Mouse (Mus musculus) heart, adult 2 months (tissue): Measurements from ENCODE around the gene Smarcb1. TPM values are rescaled to one million over a fixed set of nuclear protein-coding genes. Genes with fewer than 3 reads are reported as not detected.

ENCODE experiments used
- DNase-seq, 2 experiments: peaks; one replicate each; pipeline ENCODE4 v3.0.0; 2021
- H3K27ac ChIP-seq: fragments of 200-600 bp; 2 replicates; pipeline ENCODE4 v1.8.1; 2022
- H3K27me3 ChIP-seq: fragments of 200-500 bp; 2 replicates; pipeline ENCODE4 v1.6.1; 2012; ENCODE audit warnings: mild to moderate bottlenecking, low read length, inconsistent platforms, mixed read lengths; ENCODE audit not compliant: control insufficient read depth, insufficient read depth
- H3K36me3 ChIP-seq: fragments of 200-500 bp; 2 replicates; pipeline ENCODE4 v1.6.1; 2012; ENCODE audit warnings: low read length, inconsistent platforms; ENCODE audit not compliant: control insufficient read depth, insufficient read depth
- H3K4me1 ChIP-seq: fragments of 200-500 bp; 2 replicates; pipeline ENCODE4 v1.6.1; 2011; ENCODE audit warnings: low read length; ENCODE audit not compliant: control insufficient read depth, insufficient read depth
- H3K4me3 ChIP-seq: fragments of 200-600 bp; 2 replicates; pipeline ENCODE4 v1.8.1; 2022
- H3K79me2 ChIP-seq: fragments of 200-500 bp; replicated peaks from 2 replicates; pipeline ENCODE4 v1.6.1; 2012; ENCODE audit warnings: mild to moderate bottlenecking, inconsistent platforms, low read length, moderate library complexity, mixed read lengths; ENCODE audit not compliant: control insufficient read depth, insufficient read depth
- H3K9ac ChIP-seq: fragments of 200-500 bp; 2 replicates; pipeline ENCODE4 v1.6.1; 2012; ENCODE audit warnings: low read depth, mild to moderate bottlenecking, control low read depth, inconsistent platforms, low read length, mixed read lengths
- CTCF ChIP-seq: fragments of 200-600 bp; IDR thresholded peaks from 2 replicates; pipeline ENCODE4 v1.8.1; 2022; ENCODE audit warnings: antibody characterized with exemption, mild to moderate bottlenecking, moderate library complexity
- EP300 ChIP-seq: fragments of 200-500 bp; IDR thresholded peaks from 2 replicates; pipeline ENCODE4 v1.6.1; 2011; ENCODE audit warnings: low read depth, low read length, control low read depth; ENCODE audit not compliant: insufficient read depth
- POLR2A ChIP-seq: fragments of 200-500 bp; IDR thresholded peaks from 2 replicates; pipeline ENCODE4 v1.6.1; 2011; ENCODE audit warnings: mild to moderate bottlenecking, low read depth, low read length, control low read depth; ENCODE audit not compliant: insufficient read depth
- WGBS: fragments of 180-500 bp; shearing (Covaris S2); methylation state at CpG from one replicate; pipeline ENCODE4 v1.1.7; 2018; 5-methylcytosine and 5-hydroxymethylcytosine counted together
- intact Hi-C: fragments of 180-260 bp; cut with DNase I; formaldehyde crosslinking; loops from one replicate; pipeline ENCODE4 v1.15.1; 2025
- polyA plus RNA-seq: library from polyadenylated mRNA; depleted of rRNA; stranded (reverse); fragments of >200 nt; gene quantifications from 2 replicates; pipeline ENCODE4 v1.2.3, GENCODE M21; 2012
- total RNA-seq, 2 experiments: library from RNA; stranded (reverse); gene quantifications; 2 replicates each; pipeline ENCODE4 v1.2.3; 2021

Gene Smarcb1
- total and polyA plus RNA-seq, 3 experiments = 20.0 to 23.3 (median 21.1) TPM

DNA sequence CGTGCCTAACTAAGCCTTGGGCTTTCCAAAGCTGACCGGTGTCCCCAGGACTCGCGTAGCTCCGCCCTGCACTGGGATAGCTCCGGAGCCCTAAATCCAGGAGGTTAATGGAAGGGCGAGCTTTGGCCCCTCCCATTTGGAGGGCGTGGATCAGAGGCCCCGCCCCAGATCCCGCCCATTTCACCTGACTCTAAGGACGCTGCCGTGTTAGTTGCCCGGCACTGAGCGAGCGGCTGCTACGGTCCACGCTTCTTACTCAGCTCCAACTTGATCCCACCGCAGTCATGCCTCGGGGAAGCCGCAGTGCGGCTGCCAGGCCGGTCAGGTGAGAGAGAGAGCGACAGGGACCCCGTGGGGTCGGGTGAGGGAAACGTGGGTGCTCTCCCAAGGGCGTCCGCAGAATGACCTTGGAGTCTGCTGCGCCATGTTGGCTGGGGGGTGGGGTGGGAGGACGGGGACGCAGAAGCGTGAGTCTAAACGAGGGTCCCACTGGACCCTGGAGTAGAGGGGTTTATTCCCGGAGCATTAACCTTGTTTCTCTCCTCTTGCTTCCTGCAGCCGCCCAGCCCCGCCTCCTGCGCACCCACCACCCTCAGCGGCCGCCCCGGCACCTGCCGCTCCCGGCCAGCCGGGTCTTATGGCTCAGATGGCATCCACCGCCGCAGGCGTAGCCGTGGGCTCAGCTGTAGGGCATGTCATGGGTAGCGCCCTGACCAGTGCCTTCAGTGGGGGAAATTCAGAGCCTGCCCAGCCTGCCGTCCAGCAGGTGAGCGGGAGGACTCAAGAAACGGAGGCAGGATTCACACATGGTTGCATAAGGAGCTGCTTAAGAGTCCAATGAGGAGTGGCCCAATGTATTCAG is 14.5 kb upstream of the Smarcb1 start, which contains the start of gene Mmp11:
TSS of gene Mmp11 (minus strand) at position 817 of the 862 bp plus-strand sequence.
- H3K4me1 ChIP-seq = peaks cover 12% of the 10 kb centered on the region
- no peaks in the 10 kb centered on the region for H3K27me3 ChIP-seq
- peak within 1 kb of the TSS; percentile 88 for H3K9ac ChIP-seq
- peak within 1 kb of the TSS; percentile 55 for H3K4me3 ChIP-seq
- TF ChIP-seq EP300 = no peak
- no peak for TF ChIP-seq CTCF
- TF ChIP-seq POLR2A = peak; percentile 95
- H3K36me3 ChIP-seq = no peaks in the 10 kb centered on the region
- H3K27ac ChIP-seq = peak within 1 kb of the TSS; percentile 84
- intact Hi-C loops = no loop called here
- peak; percentile 69 to 83 for DNase-seq
- WGBS = 8% methylated on average over 51 of the region's 51 CpGs
- no peaks in the 10 kb centered on the region for H3K79me2 ChIP-seq

DNA sequence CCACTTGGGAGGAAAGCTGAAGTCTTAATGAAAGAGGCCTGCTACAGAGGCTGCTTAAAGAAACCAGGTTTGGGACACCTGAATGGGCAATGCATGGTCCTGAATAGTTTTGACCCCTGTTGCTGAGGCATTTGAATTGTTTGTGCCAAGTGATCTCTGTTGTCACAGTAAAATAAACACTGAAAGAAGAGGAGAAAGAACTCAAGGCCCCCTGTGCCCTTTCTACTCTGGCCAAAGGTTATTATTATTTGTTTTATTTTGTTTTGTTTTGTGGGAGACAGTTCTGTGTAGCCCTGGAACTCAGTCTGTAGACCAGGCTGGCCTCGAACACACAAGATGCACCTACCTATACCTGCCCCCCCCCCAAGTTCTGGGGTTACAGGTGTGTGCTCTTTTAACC is 13.6 kb upstream of the Smarcb1 start:
- DNase-seq = no peak
- Histone ChIP-seq H3K36me3 (no peaks in the 10 kb centered on the region), H3K79me2 (no peaks in the 10 kb centered on the region), H3K27ac (no peak overlapping the region), H3K9ac (no peak overlapping the region), H3K27me3 (no peaks in the 10 kb centered on the region), H3K4me3 (no peak overlapping the region), H3K4me1 (peaks cover 14% of the 10 kb centered on the region)
- WGBS = 68% methylated on average over 1 of the region's 1 CpGs
- TF ChIP-seq POLR2A (no peak), EP300 (no peak), CTCF (no peak)
- intact Hi-C loops = no loop called here

DNA sequence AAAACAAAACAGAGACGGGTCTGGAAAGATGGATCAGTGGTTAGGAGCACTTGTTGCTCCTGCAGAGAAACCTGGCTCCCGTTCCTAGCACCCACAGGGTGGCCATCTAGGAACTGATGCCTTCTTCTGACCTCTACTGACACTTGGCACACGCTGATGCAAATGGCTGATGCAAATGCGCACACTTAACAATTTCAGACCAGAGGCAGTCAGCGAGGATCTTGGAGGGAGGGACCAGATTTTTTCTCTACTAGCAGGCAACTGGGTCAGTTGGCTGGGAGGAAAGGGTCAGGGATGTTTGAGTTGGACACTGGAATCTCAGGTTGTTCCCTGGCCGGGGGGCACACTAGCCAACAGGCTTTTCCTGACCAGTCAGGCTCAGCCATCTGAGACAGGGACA is 11.5 kb upstream of the Smarcb1 start, which contains the start of gene Chchd10:
TSS of gene Chchd10 (plus strand) at position 240 of the 400 bp plus-strand sequence.
- 61% methylated on average over 6 of the region's 6 CpGs for WGBS
- intact Hi-C loops = no loop called here
- Histone ChIP-seq H3K4me1 (peaks cover 12% of the 10 kb centered on the region), H3K27ac (peak within 1 kb of the TSS; percentile 78), H3K9ac (peak within 1 kb of the TSS; percentile 95), H3K4me3 (peak within 1 kb of the TSS; percentile 82), H3K79me2 (no peaks in the 10 kb centered on the region), H3K36me3 (no peaks in the 10 kb centered on the region), H3K27me3 (no peaks in the 10 kb centered on the region)
- no peak for DNase-seq
- no peak for TF ChIP-seq CTCF
- no peak for TF ChIP-seq POLR2A

DNA sequence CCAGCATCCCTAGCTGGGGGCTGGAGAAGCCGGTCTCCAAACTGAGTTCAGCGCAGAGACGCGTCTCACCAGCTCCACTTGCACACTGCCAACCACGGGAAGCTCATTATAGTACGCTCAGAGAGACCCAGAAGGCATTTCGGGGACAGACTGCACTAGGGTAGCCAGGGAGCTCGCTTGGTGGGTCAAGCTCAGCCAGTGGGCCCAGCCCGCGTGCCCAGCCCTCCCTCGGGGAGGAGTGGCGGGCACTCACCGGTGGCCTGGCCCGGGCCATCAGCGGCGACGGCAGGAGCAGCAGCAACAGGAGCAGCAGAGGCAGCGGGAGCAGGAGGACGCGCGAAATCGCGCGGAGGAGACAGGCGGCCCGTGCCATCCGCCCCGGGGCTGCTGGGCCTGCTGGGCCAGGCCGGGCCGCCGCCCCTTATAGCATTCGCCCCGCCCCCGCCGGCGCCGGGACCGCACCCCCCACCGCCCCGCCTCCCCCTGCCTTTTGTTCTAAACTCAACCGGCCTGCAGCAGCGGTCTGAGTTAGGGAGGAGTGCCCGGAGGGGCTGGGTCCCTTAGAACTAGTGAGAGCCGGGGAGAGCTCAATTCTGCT is 10.8 kb upstream of the Smarcb1 start:
- peak; percentile 80 to 81 for DNase-seq
- WGBS = 1% methylated on average over 36 of the region's 44 CpGs
- H3K9ac ChIP-seq = peak overlapping the region; percentile 95
- no peaks in the 10 kb centered on the region for H3K79me2 ChIP-seq
- H3K36me3 ChIP-seq = no peaks in the 10 kb centered on the region
- no peaks in the 10 kb centered on the region for H3K27me3 ChIP-seq
- peak overlapping the region; percentile 78 for H3K27ac ChIP-seq
- TF ChIP-seq EP300 (no peak), POLR2A (peak; percentile 32; the same call in 1 of the 2 replicates), CTCF (no peak)
- H3K4me3 ChIP-seq = peak overlapping the region; percentile 82
- peaks cover 12% of the 10 kb centered on the region for H3K4me1 ChIP-seq
- intact Hi-C loops = no loop called here

DNA sequence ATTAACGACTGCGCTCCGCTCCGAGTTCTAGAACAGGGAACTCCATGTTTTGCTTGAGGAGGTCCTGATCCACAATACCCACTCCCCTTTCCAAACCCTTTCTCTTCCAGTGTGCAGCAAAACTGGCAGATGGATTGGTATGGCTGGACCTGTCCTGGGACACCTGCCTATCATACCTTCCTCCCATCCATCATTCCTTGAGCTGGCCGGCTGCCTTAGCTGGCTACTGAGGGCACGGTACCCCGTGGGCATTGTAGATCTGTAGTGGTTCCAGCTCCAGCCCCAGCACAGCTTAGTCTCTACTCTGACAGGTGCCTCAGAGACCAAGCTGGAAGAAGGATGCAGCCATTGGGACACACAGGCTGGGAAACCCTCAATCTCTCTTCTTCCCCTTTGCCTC is 9.9 kb upstream of the Smarcb1 start:
- Histone ChIP-seq H3K27ac (no peak overlapping the region), H3K4me1 (peaks cover 12% of the 10 kb centered on the region), H3K9ac (no peak overlapping the region), H3K27me3 (no peaks in the 10 kb centered on the region), H3K36me3 (no peaks in the 10 kb centered on the region), H3K4me3 (no peak overlapping the region), H3K79me2 (no peaks in the 10 kb centered on the region)
- DNase-seq = no peak
- WGBS = 47% methylated on average over 7 of the region's 7 CpGs
- TF ChIP-seq CTCF = no peak
- no peak for TF ChIP-seq EP300
- no peak for TF ChIP-seq POLR2A
- intact Hi-C loops = no loop called here

DNA sequence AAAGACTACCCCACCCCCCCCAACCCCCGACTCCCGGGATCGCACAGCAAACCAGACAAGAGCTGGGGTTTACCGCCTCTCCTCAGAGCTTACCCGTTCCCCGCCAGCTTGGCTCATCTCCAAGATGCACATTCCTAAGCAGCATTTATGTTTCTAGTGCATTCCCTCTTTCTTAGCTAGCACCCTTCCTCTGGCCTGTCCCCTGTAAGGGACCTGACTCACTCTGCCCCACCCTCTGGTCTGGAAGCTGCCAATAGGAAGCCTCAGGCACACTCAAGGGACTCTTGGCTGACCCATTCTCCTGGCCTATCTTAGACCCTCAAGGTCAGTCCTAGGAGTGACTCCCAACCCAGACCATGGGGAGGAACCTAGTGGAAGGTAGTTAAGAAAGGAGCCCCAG is 8.9 kb upstream of the Smarcb1 start:
- intact Hi-C loops = no loop called here
- TF ChIP-seq EP300 (no peak), CTCF (no peak), POLR2A (no peak)
- H3K27ac ChIP-seq = no peak overlapping the region
- no peak overlapping the region for H3K9ac ChIP-seq
- no peaks in the 10 kb centered on the region for H3K27me3 ChIP-seq
- DNase-seq = peak in 1 of 2 experiments; percentile 23
- no peaks in the 10 kb centered on the region for H3K79me2 ChIP-seq
- no peak overlapping the region for H3K4me3 ChIP-seq
- 35% methylated on average over 6 of the region's 6 CpGs for WGBS
- H3K36me3 ChIP-seq = no peaks in the 10 kb centered on the region
- H3K4me1 ChIP-seq = peaks cover 10% of the 10 kb centered on the region
